Mouse (Mus musculus) CH12.LX (cell line): Measurements from ENCODE around the gene Serpinb1a. TPM values are rescaled to one million over a fixed set of nuclear protein-coding genes. Genes with fewer than 3 reads are reported as not detected.

Experiments
- DNase-seq: peaks from one replicate; pipeline ENCODE4 v3.0.0-alpha.2; 2013; ENCODE audit errors: extremely low read depth
- H3K27ac ChIP-seq: 2 replicates; pipeline ENCODE4 v1.5.1; 2012; ENCODE audit warnings: low read depth, mild to moderate bottlenecking, control low read depth, moderate library complexity; ENCODE audit not compliant: insufficient read depth
- H3K27me3 ChIP-seq: replicated peaks from 2 replicates; pipeline ENCODE3; 2012; ENCODE audit warnings: inconsistent platforms
- H3K36me3 ChIP-seq, 2 experiments: replicated peaks in 1 of 2; 2 replicates each; pipeline versions ENCODE3 to v1.6.1; 2012; ENCODE audit warnings: inconsistent platforms in 1 of 2, low read length in 1 of 2, mild to moderate bottlenecking in 1 of 2, mixed read lengths in 1 of 2, moderate library complexity in 1 of 2; ENCODE audit not compliant: control insufficient read depth in 1 of 2, insufficient read depth in 1 of 2
- H3K4me1 ChIP-seq, 2 experiments: 2 replicates each; pipeline ENCODE4 v1.6.1; 2012; ENCODE audit warnings: inconsistent platforms in 1 of 2, moderate library complexity in 1 of 2; ENCODE audit not compliant: insufficient read depth in 2 of 2, control insufficient read depth in 1 of 2
- H3K4me2 ChIP-seq: 2 replicates; pipeline ENCODE4 v1.6.1; 2012; ENCODE audit warnings: low read depth, mild to moderate bottlenecking, control low read depth; ENCODE audit not compliant: poor library complexity, insufficient read depth, severe bottlenecking
- H3K4me3 ChIP-seq, 3 experiments: fragments of 150-350 bp in 1 of 3; sonication (generic) in 1 of 3; replicated peaks in 1 of 3; 2 replicates each; pipeline versions ENCODE3 to v1.5.1; 2011 to 2012; ENCODE audit warnings: low read depth in 2 of 3, low read length in 2 of 3, mild to moderate bottlenecking in 2 of 3, moderate library complexity in 2 of 3, control low read depth in 1 of 3, improper control_type of control experiment in 1 of 3, inconsistent platforms in 1 of 3, mixed read lengths in 1 of 3; ENCODE audit not compliant: poor library complexity in 1 of 3
- H3K79me2 ChIP-seq: replicated peaks from 2 replicates; pipeline ENCODE4 v1.6.1; 2012; ENCODE audit warnings: mild to moderate bottlenecking, moderate library complexity; ENCODE audit not compliant: control insufficient read depth, poor library complexity, insufficient read depth, severe bottlenecking; ENCODE audit errors: extremely low read depth
- H3K9ac ChIP-seq: 2 replicates; pipeline ENCODE4 v1.6.1; 2012; ENCODE audit warnings: low read depth, mild to moderate bottlenecking, control low read depth, moderate library complexity; ENCODE audit not compliant: insufficient read depth
- H3K9me3 ChIP-seq: replicated peaks from 2 replicates; pipeline ENCODE3; 2012; ENCODE audit warnings: low read length, inconsistent platforms, mixed read lengths
- BHLHE40 ChIP-seq: IDR thresholded peaks from 2 replicates; pipeline ENCODE4 v1.6.1; 2011; ENCODE audit warnings: mild to moderate bottlenecking, low read depth, low read length, improper control_type of control experiment
- CHD1 ChIP-seq: IDR thresholded peaks from 2 replicates; pipeline ENCODE4 v1.6.1; 2012; ENCODE audit warnings: low read depth, low read length, improper control_type of control experiment, inconsistent platforms
- CTCF ChIP-seq, 2 experiments: IDR thresholded peaks in 1 of 2; conservative IDR thresholded peaks in 1 of 2; 2 replicates each; pipeline ENCODE4 v1.5.1; 2011 to 2012; ENCODE audit warnings: low read depth in 2 of 2, low read length in 2 of 2, improper control_type of control experiment in 1 of 2, inconsistent platforms in 1 of 2, mild to moderate bottlenecking in 1 of 2, moderate library complexity in 1 of 2
- E2F4 ChIP-seq: IDR thresholded peaks from 2 replicates; pipeline ENCODE4 v1.6.1; 2011; ENCODE audit warnings: low read depth, low read length, improper control_type of control experiment; ENCODE audit not compliant: insufficient replicate concordance
- EP300 ChIP-seq: IDR thresholded peaks from 2 replicates; pipeline ENCODE4 v1.6.1; 2011; ENCODE audit warnings: low read length, improper control_type of control experiment
- ETS1 ChIP-seq: conservative IDR thresholded peaks from 2 replicates; pipeline ENCODE4 v1.6.1; 2012; ENCODE audit warnings: low read depth, mild to moderate bottlenecking, inconsistent platforms, low read length, improper control_type of control experiment, moderate library complexity
- KAT2A ChIP-seq: IDR thresholded peaks from 2 replicates; pipeline ENCODE4 v1.6.1; 2012; ENCODE audit warnings: low read length, improper control_type of control experiment, inconsistent platforms; ENCODE audit not compliant: insufficient replicate concordance
- MAFK ChIP-seq: IDR thresholded peaks from 2 replicates; pipeline ENCODE4 v1.6.1; 2011; ENCODE audit warnings: low read length, improper control_type of control experiment; ENCODE audit not compliant: insufficient replicate concordance
- MEF2A ChIP-seq: IDR thresholded peaks from 2 replicates; pipeline ENCODE4 v1.6.1; 2014; ENCODE audit warnings: low read depth, mild to moderate bottlenecking, inconsistent platforms, low read length, improper control_type of control experiment, borderline replicate concordance
- NELFE ChIP-seq: IDR thresholded peaks from 2 replicates; pipeline ENCODE4 v1.6.1; 2011; ENCODE audit warnings: low read depth, low read length, improper control_type of control experiment
- NRF1 ChIP-seq: IDR thresholded peaks from 2 replicates; pipeline ENCODE4 v1.6.1; 2014; ENCODE audit warnings: low read depth, mild to moderate bottlenecking, inconsistent platforms, low read length, improper control_type of control experiment, moderate library complexity
- PAX5 ChIP-seq: IDR thresholded peaks from 2 replicates; pipeline ENCODE4 v1.6.1; 2012; ENCODE audit warnings: low read length, inconsistent platforms, mixed read lengths
- POLR2A ChIP-seq: IDR thresholded peaks from 2 replicates; pipeline ENCODE4 v1.6.1; 2011; ENCODE audit warnings: low read depth, mild to moderate bottlenecking, improper control_type of control experiment, low read length
- RAD21 ChIP-seq: IDR thresholded peaks from 2 replicates; pipeline ENCODE4 v1.6.1; 2011; ENCODE audit warnings: low read depth, mild to moderate bottlenecking, low read length, improper control_type of control experiment, moderate library complexity
- SIN3A ChIP-seq: IDR thresholded peaks from 2 replicates; pipeline ENCODE4 v1.6.1; 2012; ENCODE audit warnings: low read length, improper control_type of control experiment, inconsistent platforms
- TBP ChIP-seq: conservative IDR thresholded peaks from 2 replicates; pipeline ENCODE4 v1.6.1; 2011; ENCODE audit warnings: low read depth, low read length, improper control_type of control experiment
- TCF12 ChIP-seq: IDR thresholded peaks from 2 replicates; pipeline ENCODE4 v1.6.1; 2014; ENCODE audit warnings: low read depth, mild to moderate bottlenecking, inconsistent platforms, low read length, improper control_type of control experiment
- USF1 ChIP-seq: IDR thresholded peaks from 2 replicates; pipeline ENCODE4 v1.6.1; 2014; ENCODE audit warnings: low read depth, mild to moderate bottlenecking, inconsistent platforms, low read length, improper control_type of control experiment
- ZKSCAN1 ChIP-seq: IDR thresholded peaks from 2 replicates; pipeline ENCODE4 v1.6.1; 2012; ENCODE audit warnings: low read depth, inconsistent platforms, low read length, improper control_type of control experiment, borderline replicate concordance
- ZMIZ1 ChIP-seq: IDR thresholded peaks from 2 replicates; pipeline ENCODE4 v1.6.1; 2012; ENCODE audit warnings: low read depth, mild to moderate bottlenecking, inconsistent platforms, low read length, improper control_type of control experiment
- dilution Hi-C: fragments of 300-500 bp; cut with MboI; formaldehyde crosslinking; loops from 2 replicates; pipeline ENCODE4 v1.14.3; 2020; ENCODE audit warnings: low sequenced_read_pairs; ENCODE audit not compliant: extremely low pct_unique_long_range_greater_than_20kb, extremely low pct_ligation_motif_present
- in situ Hi-C: fragments of 300-500 bp; cut with MboI; formaldehyde crosslinking; loops from 3 replicates; pipeline ENCODE4 v1.14.3; 2019; ENCODE audit warnings: low sequenced_read_pairs, low pct_ligation_motif_present, low pct_unique_long_range_greater_than_20kb, mixed read lengths
- polyA plus RNA-seq: library from polyadenylated mRNA; unstranded; fragments of >175 nt; gene quantifications from 2 replicates; pipeline ENCODE4 v1.2.1, GENCODE M21; 2012; ENCODE audit warnings: low read depth; ENCODE audit not compliant: insufficient read length
- total RNA-seq, 2 experiments: library from RNA; depleted of rRNA; stranded (reverse); fragments of 300-350 nt in 1 of 2; fragments of >200 nt in 1 of 2; gene quantifications; 2 replicates each; pipeline ENCODE4 v1.2.3; 2012 to 2014

Serpinb1a gene
- total and polyA plus RNA-seq, 3 experiments, result 2.5 to 23.0 (median 9.3) TPM

DNA sequence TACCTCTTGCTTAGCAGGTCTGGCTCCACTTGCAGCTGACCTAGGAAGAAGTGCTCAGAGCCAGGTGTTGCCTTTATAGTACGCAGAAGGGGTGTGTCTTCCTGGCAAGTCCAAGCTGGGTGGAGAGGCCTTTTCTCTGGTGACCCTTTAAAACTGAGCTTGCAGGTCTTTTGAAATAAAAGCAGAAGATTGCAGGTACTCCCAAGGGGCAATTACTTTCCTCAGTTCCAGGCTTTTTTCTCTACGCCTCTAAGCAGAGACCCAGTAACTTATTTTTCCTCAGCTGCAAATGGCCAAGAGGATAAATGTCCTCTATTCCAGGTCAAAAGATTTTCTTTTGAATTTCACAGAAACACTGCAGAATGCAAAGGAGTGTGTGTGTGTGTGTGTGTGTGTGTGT is 47.1 kb upstream of the Serpinb1a start, which contains the start of gene Serpinb1c:
Gene Serpinb1c, minus strand, starts transcription at position 101 of the 400 bp plus-strand sequence.
- Histone ChIP-seq H3K36me3 (no peaks in the 10 kb centered on the region), H3K27me3 (no peaks in the 10 kb centered on the region), H3K4me3 (no peak within 1 kb of the TSS), H3K9me3 (no peaks in the 10 kb centered on the region), H3K4me2 (no peak within 1 kb of the TSS), H3K4me1 (peaks cover 0 to 19% of the 10 kb centered on the region in 2 experiments; a peak in 2 of 4 replicates)
- DNase-seq, result no peak
- dilution Hi-C loops, result no loop called here
- TF ChIP-seq PAX5 (no peak), KAT2A (no peak), NELFE (no peak), CHD1 (no peak), POLR2A (no peak), ZKSCAN1 (no peak), TCF12 (no peak), BHLHE40 (no peak), TBP (no peak), SIN3A (no peak), E2F4 (no peak)
- TF ChIP-seq, all 38 proteins: peak for 0
- Histone ChIP-seq H3K27ac (no peak within 1 kb of the TSS), H3K79me2 (no peaks in the 10 kb centered on the region), H3K9ac (no peak within 1 kb of the TSS)
- in situ Hi-C loops, result no loop called here

DNA sequence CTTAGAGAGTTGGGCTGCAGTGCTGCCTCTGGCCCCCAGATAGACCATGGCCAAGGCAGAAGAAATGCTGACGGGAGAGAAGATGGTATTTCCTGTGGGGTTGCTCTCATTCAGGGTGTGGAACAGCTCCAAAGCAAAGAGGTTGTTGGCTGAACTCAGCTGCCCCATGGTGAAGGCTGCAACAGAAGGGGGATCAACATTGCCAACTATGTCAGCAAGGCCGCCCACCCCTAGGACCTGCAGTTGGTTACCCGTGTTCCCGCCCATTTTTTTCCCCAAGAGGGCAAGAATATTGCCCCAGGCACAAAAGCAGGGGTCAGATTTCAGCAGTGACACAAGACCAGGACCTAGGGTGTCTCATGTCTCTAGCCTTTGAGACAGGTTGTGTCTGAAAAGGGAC is 45.9 kb upstream of the Serpinb1a start:
- no peak overlapping the region for H3K4me3 ChIP-seq
- no peaks in the 10 kb centered on the region for H3K36me3 ChIP-seq
- no peak overlapping the region for H3K4me2 ChIP-seq
- dilution Hi-C loops, result no loop called here
- no peak for DNase-seq
- H3K27me3 ChIP-seq, result no peaks in the 10 kb centered on the region
- H3K4me1 ChIP-seq, result peaks cover 0 to 14% of the 10 kb centered on the region in 2 experiments; a peak in 1 of 4 replicates
- TF ChIP-seq ZMIZ1 (no peak), PAX5 (no peak), POLR2A (no peak), CTCF (conservative IDR thresholded peaks at IDR 0.05 in 1 of 2, IDR thresholded peaks at IDR 0.05 in 1 of 2; ENCODE audit: low read depth in 2 of 2, low read length in 2 of 2) (no peak), NRF1 (no peak), SIN3A (no peak), RAD21 (no peak), TBP (no peak), TCF12 (no peak), MEF2A (no peak), USF1 (no peak), EP300 (no peak), E2F4 (no peak), ETS1 (no peak), MAFK (no peak)
- in situ Hi-C loops, result no loop called here
- no peaks in the 10 kb centered on the region for H3K79me2 ChIP-seq
- H3K9me3 ChIP-seq, result no peaks in the 10 kb centered on the region
- no peak overlapping the region for H3K9ac ChIP-seq
- H3K27ac ChIP-seq, result no peak overlapping the region
